8 mouse cellular contexts compared by ENCODE assay signal in genomic region chr4:3067666-3068065, GRCm38 (mm10).
DNase-seq lines count a peak whose midpoint lies in the region; ATAC-seq lines count a peak whose summit lies in the region.

No protein-coding gene starts in this region.

- H3K9me3 ChIP-seq in forebrain, embryonic 13.5 days (replicated peaks): peaks cover 94% of the 10 kb centered on the region
- peaks cover 71% of the 10 kb centered on the region for H3K9me3 ChIP-seq in liver, embryonic 13.5 days (replicated peaks)

- no peaks in the 10 kb centered on the region for H3K27me3 ChIP-seq in forebrain, embryonic 13.5 days
- no peaks in the 10 kb centered on the region for H3K27me3 ChIP-seq in liver, embryonic 13.5 days

- no peak overlapping the region for H3K4me3 ChIP-seq in forebrain, embryonic 13.5 days
- H3K4me3 ChIP-seq in liver, embryonic 13.5 days (replicated peaks): no peak overlapping the region

- DNase-seq in left cerebral cortex, postnatal 10 days (ENCODE audit: extremely low spot score in 1 of 2, low spot score in 2 of 2): peak; percentile 4 to 43
- DNase-seq in left cerebral cortex, adult 9 months (ENCODE audit: low spot score in 2 of 2): no peak
- peak; percentile 5 for DNase-seq in heart, postnatal 25 days (ENCODE audit: low spot score)
- no peak for DNase-seq in liver, embryonic 13.5 days
- peak; percentile 0 for DNase-seq in spleen, adult 12 weeks (ENCODE audit: low spot score)
- no peak for DNase-seq in layer of hippocampus, postnatal 25 days (ENCODE audit: extremely low spot score in 1 of 2, low spot score in 1 of 2)
- no peak for DNase-seq in right cerebral cortex, adult 18-20 months

- no peak overlapping the region for H3K4me2 ChIP-seq in forebrain, embryonic 13.5 days
- no peak overlapping the region for H3K4me2 ChIP-seq in liver, embryonic 13.5 days

- ATAC-seq in forebrain, embryonic 13.5 days: peak; percentile 55; the same call in 1 of the 2 replicates
- peak; percentile 45 for ATAC-seq in liver, embryonic 13.5 days (ENCODE audit: low read depth)

- intact Hi-C loops in left cerebral cortex, postnatal 10 days (cut with DNase I): loop anchor here (1.0 kb wide), 1 partner anchor 13 kb away; no protein-coding TSS in a partner anchor
- intact Hi-C loops in heart, postnatal 25 days (cut with DNase I): no loop called here

- H3K27ac ChIP-seq in forebrain, embryonic 13.5 days: no peak overlapping the region
- H3K27ac ChIP-seq in liver, embryonic 13.5 days: no peak overlapping the region

- no peak overlapping the region for H3K9ac ChIP-seq in forebrain, embryonic 13.5 days
- no peak overlapping the region for H3K9ac ChIP-seq in liver, embryonic 13.5 days

- H3K36me3 ChIP-seq in forebrain, embryonic 13.5 days (ENCODE audit: poor library complexity, severe bottlenecking): no peaks in the 10 kb centered on the region
- H3K36me3 ChIP-seq in liver, embryonic 13.5 days: no peaks in the 10 kb centered on the region

- H3K4me1 ChIP-seq in forebrain, embryonic 13.5 days: no peaks in the 10 kb centered on the region
- no peaks in the 10 kb centered on the region for H3K4me1 ChIP-seq in liver, embryonic 13.5 days (replicated peaks)

- 28% methylated on average over 2 of the region's 2 CpGs for WGBS in forebrain, embryonic 13.5 days
- 20% methylated on average over 2 of the region's 2 CpGs for whole genome bisulfite sequencing in liver, embryonic 13.5 days (ENCODE audit: insufficient replicate concordance)

Comparison
In these comparisons a context has a peak if more than half of its experiments do, and no peak if none do; other contexts are left out.
1. DNase-seq: peak in left cerebral cortex, postnatal 10 days (2 of 2), heart, postnatal 25 days (single experiment) and spleen, adult 12 weeks (single experiment); none in left cerebral cortex, adult 9 months (0 of 2), liver, embryonic 13.5 days (single experiment), layer of hippocampus, postnatal 25 days (0 of 2) and right cerebral cortex, adult 18-20 months (single experiment).